Mouse (Mus musculus): ENCODE measurements around the gene Gm21905.

- TF ChIP-seq CTCF (IDR thresholded peaks at IDR 0.05; ENCODE audit: insufficient read depth, low read length) (no peak), POLR2A (IDR thresholded peaks at IDR 0.05; ENCODE audit: borderline replicate concordance, extremely low read depth, low read depth, low read length) (no peak)
These were observed 4.9 kb downstream of the Gm21905 start, which contains the start of gene Gm5108 for GRCm38 (mm10) chr5:67941369-67941768.
